Mouse (Mus musculus): ENCODE measurements around the gene Rsrp1. TPM values are rescaled to one million over a fixed set of nuclear protein-coding genes. Genes with fewer than 3 reads are reported as not detected.

The Rsrp1 gene
- polyA plus RNA-seq, 1 experiment, result 51.4 TPM

DNA sequence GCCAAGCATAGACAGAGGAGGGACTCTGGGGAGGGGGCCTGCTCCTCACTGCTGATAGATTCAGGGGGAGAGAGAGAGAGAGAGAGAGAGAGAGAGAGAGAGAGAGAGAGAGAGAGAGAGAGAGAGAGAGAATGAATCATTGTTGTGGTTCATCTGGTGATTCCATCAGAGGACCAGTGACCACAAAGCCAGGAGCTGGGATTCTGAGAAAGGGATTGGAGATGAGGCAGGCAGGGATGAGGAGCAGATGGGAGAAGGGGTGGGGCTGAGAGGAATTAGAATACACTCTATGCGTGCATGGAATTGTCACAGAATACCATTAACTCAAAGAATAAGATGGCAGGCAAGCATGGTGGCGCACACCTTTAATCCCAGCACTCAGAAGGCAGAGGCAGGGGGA lies 31.8 kb downstream of the Rsrp1 start:
- TF ChIP-seq USF1 (IDR thresholded peaks at IDR 0.05; ENCODE audit: low read depth) (no peak), MYOG (IDR thresholded peaks at IDR 0.05; ENCODE audit: control insufficient read depth in 1 of 3, insufficient read depth in 1 of 3, insufficient read length in 2 of 3, low read depth in 2 of 3) (no peak), POLR2AphosphoS2 (IDR thresholded peaks at IDR 0.05; ENCODE audit: insufficient read length, low read depth) (no peak), MYOD1 (IDR thresholded peaks at IDR 0.05; ENCODE audit: control insufficient read depth in 1 of 3, insufficient read length in 2 of 3, low read depth in 2 of 3) (no peak), REST (IDR thresholded peaks at IDR 0.05; ENCODE audit: insufficient read depth, insufficient read length) (no peak), POLR2A (IDR thresholded peaks at IDR 0.05; ENCODE audit: insufficient read length, low read depth) (no peak), TCF12 (IDR thresholded peaks at IDR 0.05; ENCODE audit: insufficient read depth, poor library complexity, severe bottlenecking) (no peak), TCF3 (IDR thresholded peaks at IDR 0.05; ENCODE audit: insufficient read length, low read depth) (no peak), SRF (IDR thresholded peaks at IDR 0.05; ENCODE audit: control insufficient read depth, insufficient read length, low read depth) (no peak), CEBPB (IDR thresholded peaks at IDR 0.05; ENCODE audit: insufficient read depth, poor library complexity, severe bottlenecking) (no peak), E2F4 (IDR thresholded peaks at IDR 0.05; ENCODE audit: insufficient read depth) (no peak), MAX (IDR thresholded peaks at IDR 0.05; ENCODE audit: low read depth) (no peak)
- no peak overlapping the region for H3K4me2 ChIP-seq (ENCODE audit: low read depth)
- H3K79me2 ChIP-seq (ENCODE audit: control insufficient read depth, insufficient read depth), result no peaks in the 10 kb centered on the region
- no peak overlapping the region for H3ac ChIP-seq (ENCODE audit: control insufficient read depth, insufficient read length)
- H3K36me3 ChIP-seq (ENCODE audit: control insufficient read depth, insufficient read depth), result no peaks in the 10 kb centered on the region
- H3K27me3 ChIP-seq (ENCODE audit: control insufficient read depth, insufficient read depth, insufficient read length), result no peaks in the 10 kb centered on the region
- no peak overlapping the region for H3K4me3 ChIP-seq

DNA sequence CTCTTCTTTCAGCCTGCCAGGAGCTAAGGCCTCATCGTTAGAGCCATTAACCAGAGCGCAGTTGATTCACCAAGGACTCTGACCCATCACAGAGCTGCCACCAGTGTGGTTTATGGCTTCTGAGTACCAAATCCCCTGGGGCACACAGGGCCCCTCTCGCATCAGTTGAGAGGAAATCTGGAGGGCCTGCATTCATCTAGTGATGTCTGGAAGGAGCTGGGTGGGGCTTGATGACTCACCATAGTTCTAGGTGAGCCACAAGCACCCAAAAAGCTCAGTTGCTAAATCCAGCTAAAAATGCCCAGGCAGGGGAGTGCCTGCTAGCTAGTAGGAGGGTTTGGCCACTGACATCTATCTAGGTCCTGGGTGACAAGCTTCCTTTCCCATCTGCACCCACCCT lies 32.5 kb downstream of the Rsrp1 start:
- H3K4me3 ChIP-seq, result no peak overlapping the region
- TF ChIP-seq TCF3 (IDR thresholded peaks at IDR 0.05; ENCODE audit: insufficient read length, low read depth) (no peak), CEBPB (IDR thresholded peaks at IDR 0.05; ENCODE audit: insufficient read depth, poor library complexity, severe bottlenecking) (no peak), TCF12 (IDR thresholded peaks at IDR 0.05; ENCODE audit: insufficient read depth, poor library complexity, severe bottlenecking) (no peak), SRF (IDR thresholded peaks at IDR 0.05; ENCODE audit: control insufficient read depth, insufficient read length, low read depth) (no peak), POLR2AphosphoS2 (IDR thresholded peaks at IDR 0.05; ENCODE audit: insufficient read length, low read depth) (no peak), E2F4 (IDR thresholded peaks at IDR 0.05; ENCODE audit: insufficient read depth) (no peak), MYOG (IDR thresholded peaks at IDR 0.05; ENCODE audit: control insufficient read depth in 1 of 3, insufficient read depth in 1 of 3, insufficient read length in 2 of 3, low read depth in 2 of 3) (no peak), MYOD1 (IDR thresholded peaks at IDR 0.05; ENCODE audit: control insufficient read depth in 1 of 3, insufficient read length in 2 of 3, low read depth in 2 of 3) (no peak), MAX (IDR thresholded peaks at IDR 0.05; ENCODE audit: low read depth) (no peak), USF1 (IDR thresholded peaks at IDR 0.05; ENCODE audit: low read depth) (no peak)
- H3K36me3 ChIP-seq (ENCODE audit: control insufficient read depth, insufficient read depth), result no peaks in the 10 kb centered on the region
- H3K27me3 ChIP-seq (ENCODE audit: control insufficient read depth, insufficient read depth, insufficient read length), result no peaks in the 10 kb centered on the region
- H3K4me2 ChIP-seq (ENCODE audit: low read depth), result peak overlapping the region; percentile 67
- no peak overlapping the region for H3ac ChIP-seq (ENCODE audit: control insufficient read depth, insufficient read length)
- H3K79me2 ChIP-seq (ENCODE audit: control insufficient read depth, insufficient read depth), result no peaks in the 10 kb centered on the region

DNA sequence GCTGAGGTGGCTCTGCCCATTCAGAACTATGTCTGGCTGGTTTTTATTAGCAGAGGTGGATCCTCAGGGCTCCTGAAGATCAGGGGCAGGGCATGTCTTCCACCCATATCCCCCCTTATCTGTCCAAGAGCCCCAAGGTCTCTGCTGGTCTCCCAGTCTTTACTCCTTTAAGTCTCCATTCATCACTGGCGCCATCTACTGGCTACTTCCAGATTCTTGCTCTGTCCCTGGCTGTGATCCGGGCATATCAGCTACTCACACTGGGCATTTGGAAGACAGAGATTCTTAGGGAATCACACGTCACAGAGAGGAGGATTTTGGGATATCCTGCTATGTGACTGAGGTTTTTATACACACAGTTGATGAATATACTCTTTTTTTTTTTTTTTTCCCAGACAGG lies 32.9 kb downstream of the Rsrp1 start:
- H3K4me2 ChIP-seq (ENCODE audit: low read depth), result peak overlapping the region; percentile 67
- no peaks in the 10 kb centered on the region for H3K27me3 ChIP-seq (ENCODE audit: control insufficient read depth, insufficient read depth, insufficient read length)
- TF ChIP-seq REST (IDR thresholded peaks at IDR 0.05; ENCODE audit: insufficient read depth, insufficient read length), result no peak
- no peak for TF ChIP-seq USF1 (IDR thresholded peaks at IDR 0.05; ENCODE audit: low read depth)
- no peak for TF ChIP-seq CEBPB (IDR thresholded peaks at IDR 0.05; ENCODE audit: insufficient read depth, poor library complexity, severe bottlenecking)
- TF ChIP-seq TCF3 (IDR thresholded peaks at IDR 0.05; ENCODE audit: insufficient read length, low read depth), result no peak
- TF ChIP-seq MYOD1 (IDR thresholded peaks at IDR 0.05; ENCODE audit: control insufficient read depth in 1 of 3, insufficient read length in 2 of 3, low read depth in 2 of 3), result no peak
- no peak for TF ChIP-seq POLR2AphosphoS2 (IDR thresholded peaks at IDR 0.05; ENCODE audit: insufficient read length, low read depth)
- no peak for TF ChIP-seq POLR2A (IDR thresholded peaks at IDR 0.05; ENCODE audit: insufficient read length, low read depth)
- TF ChIP-seq MAX (IDR thresholded peaks at IDR 0.05; ENCODE audit: low read depth), result no peak
- TF ChIP-seq TCF12 (IDR thresholded peaks at IDR 0.05; ENCODE audit: insufficient read depth, poor library complexity, severe bottlenecking), result no peak
- no peak for TF ChIP-seq MYOG (IDR thresholded peaks at IDR 0.05; ENCODE audit: control insufficient read depth in 1 of 3, insufficient read depth in 1 of 3, insufficient read length in 2 of 3, low read depth in 2 of 3)
- no peak for TF ChIP-seq E2F4 (IDR thresholded peaks at IDR 0.05; ENCODE audit: insufficient read depth)
- TF ChIP-seq SRF (IDR thresholded peaks at IDR 0.05; ENCODE audit: control insufficient read depth, insufficient read length, low read depth), result no peak
- H3K4me3 ChIP-seq, result no peak overlapping the region
- no peaks in the 10 kb centered on the region for H3K36me3 ChIP-seq (ENCODE audit: control insufficient read depth, insufficient read depth)
- no peak overlapping the region for H3ac ChIP-seq (ENCODE audit: control insufficient read depth, insufficient read length)
- H3K79me2 ChIP-seq (ENCODE audit: control insufficient read depth, insufficient read depth), result no peaks in the 10 kb centered on the region

DNA sequence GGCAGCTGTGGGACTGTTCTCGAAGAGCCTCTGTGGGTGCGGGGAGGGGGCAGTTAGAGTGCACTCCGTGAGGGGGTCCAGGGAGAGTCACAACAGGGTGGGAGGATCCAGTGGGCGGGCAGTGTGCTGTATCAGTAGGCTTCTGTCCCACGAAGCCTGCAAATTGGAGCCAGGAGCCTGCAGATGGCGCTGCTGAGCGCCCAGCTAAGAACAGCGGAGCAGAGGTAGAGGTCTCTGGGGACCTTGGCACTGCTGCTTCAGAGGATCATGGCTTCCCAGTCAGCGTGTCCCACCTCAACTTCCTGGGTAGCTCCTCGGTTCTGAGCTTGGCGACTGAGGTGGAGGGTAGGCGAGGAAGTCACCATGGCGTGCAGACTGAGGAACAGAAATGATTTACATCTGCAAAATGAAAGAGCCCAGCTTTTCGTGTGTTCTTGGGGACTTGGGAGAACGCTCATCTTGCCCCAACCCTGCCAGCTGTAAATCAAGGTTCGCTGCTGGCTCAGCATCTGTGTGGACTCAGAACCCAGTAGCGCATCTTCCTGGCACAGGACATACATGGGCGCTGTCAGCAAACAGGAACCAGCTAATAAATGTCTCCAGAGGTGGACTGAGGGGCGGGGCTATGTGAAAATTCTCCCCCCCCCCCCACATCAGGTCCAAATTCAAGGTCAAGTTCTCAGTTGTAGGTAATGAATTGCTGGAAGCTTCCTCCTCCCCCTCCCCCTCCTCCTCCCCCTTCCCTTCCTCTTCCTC lies 39.8 kb downstream of the Rsrp1 start:
- Histone ChIP-seq H3K79me2 (ENCODE audit: control insufficient read depth, insufficient read depth) (no peaks in the 10 kb centered on the region), H3K27me3 (ENCODE audit: control insufficient read depth, insufficient read depth, insufficient read length) (no peaks in the 10 kb centered on the region), H3K4me3 (no peak overlapping the region), H3K4me2 (ENCODE audit: low read depth) (no peak overlapping the region), H3K36me3 (ENCODE audit: control insufficient read depth, insufficient read depth) (no peaks in the 10 kb centered on the region), H3ac (ENCODE audit: control insufficient read depth, insufficient read length) (no peak overlapping the region)
- TF ChIP-seq MYOG (IDR thresholded peaks at IDR 0.05; ENCODE audit: control insufficient read depth in 1 of 3, insufficient read depth in 1 of 3, insufficient read length in 2 of 3, low read depth in 2 of 3) (no peak), POLR2AphosphoS2 (IDR thresholded peaks at IDR 0.05; ENCODE audit: insufficient read length, low read depth) (no peak), TCF12 (IDR thresholded peaks at IDR 0.05; ENCODE audit: insufficient read depth, poor library complexity, severe bottlenecking) (no peak), SRF (IDR thresholded peaks at IDR 0.05; ENCODE audit: control insufficient read depth, insufficient read length, low read depth) (no peak), POLR2A (IDR thresholded peaks at IDR 0.05; ENCODE audit: insufficient read length, low read depth) (no peak), MYOD1 (IDR thresholded peaks at IDR 0.05; ENCODE audit: control insufficient read depth in 1 of 3, insufficient read length in 2 of 3, low read depth in 2 of 3) (no peak), CEBPB (IDR thresholded peaks at IDR 0.05; ENCODE audit: insufficient read depth, poor library complexity, severe bottlenecking) (no peak), REST (IDR thresholded peaks at IDR 0.05; ENCODE audit: insufficient read depth, insufficient read length) (no peak)
